Mouse (Mus musculus) forebrain, embryonic 14.5 days (tissue): ENCODE measurements around the gene Cdiptos. TPM values are rescaled to one million over a fixed set of nuclear protein-coding genes. Genes with fewer than 3 reads are reported as not detected.

Experiments
- ATAC-seq: fragments of 200-750 bp; cut with Nextera tagmentation; 2 replicates; pipeline ENCODE4 v1.8.0; 2017; ENCODE audit warnings: mild to moderate bottlenecking, moderate library complexity
- DNase-seq: peaks from one replicate; pipeline ENCODE4 v3.0.0-alpha.2; 2015; ENCODE audit warnings: low spot score
- H3K27ac ChIP-seq: fragments of 300-500 bp; sonication (generic); 2 replicates; pipeline ENCODE4 v1.5.1; 2014; ENCODE audit warnings: low read depth, mild to moderate bottlenecking, control low read depth, low read length, moderate library complexity
- H3K27me3 ChIP-seq: fragments of 300-500 bp; sonication (generic); replicated peaks from 2 replicates; pipeline ENCODE4 v1.6.1; 2014; ENCODE audit warnings: low read length, control low read depth, mixed read lengths; ENCODE audit not compliant: control insufficient read depth, insufficient read depth
- H3K36me3 ChIP-seq: fragments of 300-500 bp; sonication (generic); 2 replicates; pipeline ENCODE4 v1.6.1; 2014; ENCODE audit warnings: low read length, control low read depth; ENCODE audit not compliant: control insufficient read depth, insufficient read depth
- H3K4me1 ChIP-seq: fragments of 300-500 bp; sonication (generic); 2 replicates; pipeline ENCODE4 v1.6.1; 2014; ENCODE audit warnings: antibody characterized with exemption, low read length, control low read depth; ENCODE audit not compliant: control insufficient read depth, insufficient read depth
- H3K4me2 ChIP-seq: fragments of 300-500 bp; sonication (generic); 2 replicates; pipeline ENCODE4 v1.6.1; 2014; ENCODE audit warnings: mild to moderate bottlenecking, control low read depth, low read length
- H3K4me3 ChIP-seq: fragments of 300-500 bp; sonication (generic); 2 replicates; pipeline ENCODE4 v1.5.1; 2014; ENCODE audit warnings: low read depth, low read length, control low read depth
- H3K9ac ChIP-seq: fragments of 300-500 bp; sonication (generic); 2 replicates; pipeline ENCODE4 v1.6.1; 2014; ENCODE audit warnings: mild to moderate bottlenecking, low read length, control low read depth, moderate library complexity
- H3K9me3 ChIP-seq: fragments of 300-500 bp; sonication (generic); replicated peaks from 2 replicates; pipeline ENCODE4 v1.6.1; 2016; ENCODE audit warnings: low read length, control low read depth, mixed read lengths; ENCODE audit not compliant: control insufficient read depth
- WGBS: fragments of 180-500 bp; shearing (Covaris S2); extraction: QIAGEN DNeasy Blood & Tissue Kit; methylation state at CpG from one replicate; pipeline ENCODE4 v1.1.7; 2014; 5-methylcytosine and 5-hydroxymethylcytosine counted together
- polyA plus RNA-seq: library from polyadenylated mRNA; unstranded; fragments of >200 nt; fragmentation: Nextera tagmentation; extraction: Ambion mirVana; gene quantifications from 2 replicates; pipeline ENCODE4 v1.2.1, GENCODE M21; 2014

Cdiptos gene
- 0.51 and 1.0 TPM in 2 replicates for polyA plus RNA-seq

DNA sequence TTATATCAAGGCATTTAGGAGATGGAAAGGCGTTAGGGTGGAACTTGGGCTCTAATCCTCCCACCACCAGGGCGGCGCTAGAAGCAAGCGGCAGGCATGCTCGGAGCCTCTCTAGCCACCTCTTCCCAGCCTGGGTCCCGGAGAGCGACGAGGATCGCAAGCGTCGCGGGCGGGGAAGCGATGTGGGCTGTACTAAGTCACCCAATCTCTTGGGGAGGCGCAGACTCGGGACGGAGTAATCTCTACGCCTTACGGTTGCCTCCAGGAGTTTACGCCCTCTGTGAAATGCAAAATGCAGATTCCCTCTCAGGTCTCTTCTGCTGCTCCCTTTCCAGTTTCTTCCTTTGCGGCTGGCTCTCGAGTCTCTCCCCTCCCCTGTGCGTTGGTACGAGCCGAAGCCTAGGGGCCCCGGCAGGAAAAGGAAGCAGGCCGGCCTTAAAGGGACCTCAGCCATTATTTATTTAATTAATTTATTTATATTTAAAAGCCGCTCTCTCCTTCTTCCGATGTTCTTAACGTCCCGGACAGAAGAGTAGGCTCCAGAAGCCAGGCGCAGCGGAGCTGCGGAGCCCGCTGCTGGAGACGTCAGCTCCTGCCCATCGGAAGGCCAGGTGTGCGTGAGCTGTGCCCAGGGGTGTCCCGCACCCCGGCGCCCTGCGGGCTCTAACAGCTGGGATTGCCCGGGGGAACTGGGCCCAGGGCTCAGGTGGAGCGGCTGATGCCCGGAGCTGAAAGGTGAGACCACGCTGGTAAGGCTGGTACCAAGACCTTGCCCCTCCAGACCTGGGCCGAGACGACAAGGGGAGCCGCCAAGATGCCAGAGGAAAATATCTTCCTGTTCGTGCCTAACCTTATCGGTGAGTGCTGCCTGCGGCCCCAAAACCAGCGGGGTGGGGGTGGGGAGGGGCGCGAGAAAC, at the start of gene Cdiptos:
Gene Cdiptos (minus strand): TSS at position 149 of the 917 bp plus-strand sequence.
- H3K27ac ChIP-seq, result peak within 1 kb of the TSS; percentile 97
- H3K9ac ChIP-seq, result peak within 1 kb of the TSS; percentile 98
- peak; percentile 98 for DNase-seq
- peak; percentile 97 for ATAC-seq
- under 1% methylated on average over 55 of the region's 55 CpGs for WGBS
- peaks cover 7% of the 10 kb centered on the region for H3K4me1 ChIP-seq
- H3K27me3 ChIP-seq, result no peaks in the 10 kb centered on the region
- H3K4me3 ChIP-seq, result peak within 1 kb of the TSS; percentile 100
- peak within 1 kb of the TSS; percentile 57 for H3K4me2 ChIP-seq
- H3K9me3 ChIP-seq, result no peaks in the 10 kb centered on the region
- peaks cover 28% of the 10 kb centered on the region for H3K36me3 ChIP-seq

DNA sequence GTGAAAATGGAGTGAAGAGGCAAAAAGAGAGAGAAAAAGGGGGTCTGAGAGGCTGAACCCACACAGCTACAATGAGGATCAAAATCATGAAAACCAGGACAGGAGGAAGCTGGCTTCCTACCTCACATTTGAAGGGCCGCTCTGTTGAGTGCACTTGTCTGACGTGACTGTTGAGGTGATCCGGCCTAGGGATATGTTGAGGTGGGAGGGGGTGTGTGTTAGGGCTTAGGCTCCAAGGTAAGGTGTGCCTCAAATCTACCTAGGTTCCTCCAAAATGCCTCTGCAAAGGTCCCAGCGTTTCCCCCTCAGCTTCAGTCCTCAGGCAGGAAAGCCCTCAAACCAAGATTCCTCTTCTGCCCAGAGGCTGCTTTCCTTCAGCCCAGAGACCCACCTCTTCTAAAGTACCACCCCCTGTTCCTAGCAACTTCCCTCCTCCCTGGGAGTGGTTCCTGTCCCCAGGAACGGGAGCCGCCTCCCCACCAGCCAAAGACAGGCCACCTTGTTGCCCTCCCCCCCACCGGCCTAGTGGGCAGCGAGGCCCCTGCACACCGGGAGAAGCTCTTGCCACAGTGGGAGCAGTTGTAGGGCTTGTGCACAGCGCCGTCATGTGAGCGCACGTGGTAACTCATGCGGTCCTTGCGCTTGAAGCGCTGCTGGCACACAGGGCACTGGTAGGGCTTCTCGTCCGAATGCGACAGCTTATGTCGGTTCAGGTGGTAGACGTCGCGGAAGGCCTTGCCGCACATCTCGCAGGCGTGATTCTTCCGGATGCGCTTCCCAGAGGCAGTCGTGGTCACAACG, 49.1 kb upstream of the Cdiptos start:
- H3K9ac ChIP-seq, result peak overlapping the region; percentile 99
- peak overlapping the region; percentile 97 for H3K4me3 ChIP-seq
- no peaks in the 10 kb centered on the region for H3K27me3 ChIP-seq
- peak overlapping the region; percentile 99 for H3K27ac ChIP-seq
- under 1% methylated on average over 30 of the region's 30 CpGs for WGBS
- no peaks in the 10 kb centered on the region for H3K9me3 ChIP-seq
- H3K4me2 ChIP-seq, result peak overlapping the region; percentile 98
- DNase-seq (peak; percentile 91), ATAC-seq (peak; percentile 43)
- H3K4me1 ChIP-seq, result peaks cover 38% of the 10 kb centered on the region
- H3K36me3 ChIP-seq, result peaks cover 43% of the 10 kb centered on the region

DNA sequence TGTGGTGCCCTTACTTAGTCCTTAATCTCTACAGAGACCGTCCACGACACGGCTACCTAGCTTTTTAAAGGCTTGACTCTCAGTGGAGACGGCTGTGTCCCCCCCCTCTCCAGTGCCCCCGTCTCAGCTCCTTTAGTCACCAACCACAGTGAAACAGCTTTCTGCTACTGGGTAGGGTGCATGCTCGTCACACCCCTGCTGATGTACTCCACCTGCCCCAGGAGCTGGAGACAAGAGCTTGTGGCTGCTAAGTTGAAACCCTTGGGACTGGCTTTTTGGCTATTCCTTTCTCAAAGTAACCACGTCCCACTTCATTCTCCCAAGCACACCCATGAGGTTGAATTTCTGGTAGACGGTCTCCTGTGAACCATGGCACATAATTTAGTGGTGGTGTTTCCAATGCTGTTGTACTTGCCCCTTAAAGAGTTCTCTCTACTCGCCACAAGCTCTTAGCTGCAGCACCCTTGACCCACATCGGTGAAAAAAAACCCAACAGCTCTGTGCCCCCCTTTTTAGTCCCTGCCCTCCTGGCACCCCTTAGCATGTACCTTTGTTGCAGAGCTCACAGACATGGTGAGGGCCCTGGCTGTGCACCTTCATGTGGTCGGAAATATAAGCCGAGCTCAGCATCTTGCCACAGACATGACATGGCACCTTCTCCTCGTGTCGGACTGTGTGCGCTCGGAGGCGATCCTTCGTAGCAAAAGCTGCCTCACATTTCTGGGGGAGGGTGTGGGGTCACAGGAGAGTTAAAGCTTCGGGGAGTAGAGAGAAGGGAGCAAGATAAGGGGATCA, 48.2 kb upstream of the Cdiptos start:
- Histone ChIP-seq H3K4me1 (peaks cover 39% of the 10 kb centered on the region), H3K4me2 (peak overlapping the region; percentile 98), H3K27ac (peak overlapping the region; percentile 99), H3K9ac (peak overlapping the region; percentile 99), H3K36me3 (peaks cover 39% of the 10 kb centered on the region), H3K27me3 (no peaks in the 10 kb centered on the region), H3K9me3 (no peaks in the 10 kb centered on the region), H3K4me3 (peak overlapping the region; percentile 97)
- 17% methylated on average over 19 of the region's 19 CpGs for WGBS
- ATAC-seq (no peak), DNase-seq (no peak)

DNA sequence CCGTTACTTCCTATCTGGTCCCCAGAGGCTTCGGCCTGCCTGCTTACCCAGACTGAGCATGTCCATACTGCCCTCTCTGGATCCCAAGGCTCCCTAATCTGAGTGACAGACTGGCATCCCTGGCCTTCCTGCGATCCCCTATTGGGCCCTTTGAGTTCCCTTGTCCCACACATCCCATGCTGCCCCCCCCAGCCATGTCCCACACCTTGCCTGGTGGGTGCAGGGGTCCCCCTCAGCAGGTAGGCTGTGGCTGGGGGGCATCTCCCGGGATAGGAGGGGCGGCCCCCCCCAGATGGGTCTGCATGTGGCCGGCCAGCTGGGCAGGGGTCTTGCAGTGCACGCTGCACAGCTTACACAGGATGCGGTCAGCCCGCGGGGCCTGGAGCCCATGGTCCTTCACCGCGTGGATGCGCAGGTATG, 47.4 kb upstream of the Cdiptos start:
- H3K4me1 ChIP-seq, result peaks cover 41% of the 10 kb centered on the region
- no peaks in the 10 kb centered on the region for H3K9me3 ChIP-seq
- peak overlapping the region; percentile 97 for H3K4me3 ChIP-seq
- H3K36me3 ChIP-seq, result peaks cover 36% of the 10 kb centered on the region
- no peaks in the 10 kb centered on the region for H3K27me3 ChIP-seq
- DNase-seq, result no peak
- H3K27ac ChIP-seq, result peak overlapping the region; percentile 46; the same call in 1 of the 2 replicates
- WGBS, result 69% methylated on average over 13 of the region's 13 CpGs
- peak overlapping the region; percentile 99 for H3K9ac ChIP-seq
- peak overlapping the region; percentile 98 for H3K4me2 ChIP-seq
- no peak for ATAC-seq

DNA sequence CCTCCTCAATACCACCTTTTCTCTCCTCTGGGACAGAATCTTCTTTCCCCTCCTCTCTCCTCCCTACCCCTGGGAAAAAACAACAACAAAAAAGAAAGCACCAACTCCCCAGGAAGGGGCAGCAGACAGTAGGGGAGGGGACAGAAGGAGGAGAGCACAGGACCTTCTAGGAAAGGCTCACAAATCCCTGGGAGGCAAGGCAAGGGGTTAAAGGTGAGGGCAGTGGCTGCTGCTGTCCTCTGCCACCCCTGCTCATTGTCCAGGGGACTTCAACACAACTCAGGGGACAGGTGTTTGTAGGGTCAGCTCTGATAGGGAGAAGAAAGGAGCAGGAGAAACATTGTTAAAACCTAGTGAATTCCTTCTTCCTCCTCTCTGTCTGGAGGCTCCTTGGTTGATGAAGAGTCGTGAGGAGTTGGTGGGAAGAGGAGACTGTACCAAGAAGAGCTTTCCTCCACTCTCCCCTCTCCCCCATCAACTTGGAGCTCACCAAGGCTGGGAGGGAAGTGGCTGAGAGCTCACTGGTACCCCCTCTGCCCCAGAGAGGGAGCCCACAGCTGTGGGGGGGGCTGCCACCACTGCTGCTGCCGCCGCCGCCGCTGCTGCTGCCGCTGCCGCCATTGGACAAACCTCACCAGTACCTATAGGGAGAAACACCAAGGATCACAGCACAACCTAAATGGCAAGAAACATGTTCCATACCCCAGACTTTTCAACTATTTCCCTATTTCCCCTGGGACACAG, 46.8 kb upstream of the Cdiptos start:
- no peak for DNase-seq
- H3K9ac ChIP-seq, result peak overlapping the region; percentile 99
- peaks cover 35% of the 10 kb centered on the region for H3K36me3 ChIP-seq
- H3K27me3 ChIP-seq, result no peaks in the 10 kb centered on the region
- H3K4me2 ChIP-seq, result peak overlapping the region; percentile 98
- no peaks in the 10 kb centered on the region for H3K9me3 ChIP-seq
- WGBS, result 72% methylated on average over 7 of the region's 7 CpGs
- peaks cover 39% of the 10 kb centered on the region for H3K4me1 ChIP-seq
- no peak for ATAC-seq
- peak overlapping the region; percentile 97 for H3K4me3 ChIP-seq
- H3K27ac ChIP-seq, result peak overlapping the region; percentile 85; the same call in 1 of the 2 replicates

DNA sequence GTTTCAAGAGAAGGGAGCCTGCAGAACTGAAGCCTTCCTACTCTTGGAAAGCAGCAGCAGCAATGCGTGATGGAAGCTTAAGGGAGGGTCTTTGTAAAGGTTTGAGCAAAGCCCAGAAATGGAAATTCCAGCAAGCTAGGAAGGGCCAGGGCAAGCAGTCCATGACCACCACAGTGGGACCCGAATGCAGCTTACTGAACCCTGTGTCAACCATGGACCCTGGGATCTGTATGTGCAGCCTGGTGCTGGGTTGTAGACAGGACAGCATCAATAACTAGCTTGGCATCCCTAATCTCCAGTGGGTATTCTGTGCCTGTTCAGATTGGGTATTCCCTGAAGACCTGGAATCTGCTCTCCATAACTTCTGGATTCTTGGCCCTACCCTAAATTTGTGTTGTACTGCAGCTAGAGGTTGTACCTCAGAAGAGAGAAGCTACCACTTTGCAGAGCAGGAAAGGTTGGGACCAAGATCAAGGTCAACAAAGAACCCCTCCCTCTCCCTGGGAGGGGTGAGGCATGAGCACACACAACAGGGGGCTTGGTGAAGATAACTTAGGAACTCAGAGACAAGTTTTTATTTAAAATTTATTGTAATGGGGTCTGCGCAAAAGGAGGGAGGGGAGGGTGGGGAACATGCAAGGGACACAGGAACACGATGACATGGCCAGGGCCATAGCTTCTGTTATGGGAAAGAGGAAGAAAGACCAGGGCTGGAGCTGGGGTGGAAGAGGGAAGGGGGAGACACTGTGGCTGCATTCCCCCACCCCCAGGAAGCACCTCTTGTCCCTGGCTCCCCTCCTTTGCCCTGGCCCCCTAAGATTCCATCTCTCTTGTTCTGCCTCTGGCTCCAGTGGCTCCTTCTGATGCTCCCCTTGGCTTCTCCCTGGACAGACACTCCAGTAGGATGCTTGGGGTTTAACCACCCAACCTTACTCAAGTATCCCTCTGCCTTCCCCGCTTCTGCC, 45.9 kb upstream of the Cdiptos start:
- no peak for ATAC-seq
- DNase-seq, result no peak
- peaks cover 40% of the 10 kb centered on the region for H3K4me1 ChIP-seq
- H3K4me2 ChIP-seq, result peak overlapping the region; percentile 64
- 45% methylated on average over 5 of the region's 5 CpGs for WGBS
- peak overlapping the region; percentile 50 for H3K4me3 ChIP-seq
- H3K27ac ChIP-seq, result peak overlapping the region; percentile 85
- no peaks in the 10 kb centered on the region for H3K9me3 ChIP-seq
- H3K36me3 ChIP-seq, result peaks cover 35% of the 10 kb centered on the region
- no peaks in the 10 kb centered on the region for H3K27me3 ChIP-seq
- peak overlapping the region; percentile 85 for H3K9ac ChIP-seq

DNA sequence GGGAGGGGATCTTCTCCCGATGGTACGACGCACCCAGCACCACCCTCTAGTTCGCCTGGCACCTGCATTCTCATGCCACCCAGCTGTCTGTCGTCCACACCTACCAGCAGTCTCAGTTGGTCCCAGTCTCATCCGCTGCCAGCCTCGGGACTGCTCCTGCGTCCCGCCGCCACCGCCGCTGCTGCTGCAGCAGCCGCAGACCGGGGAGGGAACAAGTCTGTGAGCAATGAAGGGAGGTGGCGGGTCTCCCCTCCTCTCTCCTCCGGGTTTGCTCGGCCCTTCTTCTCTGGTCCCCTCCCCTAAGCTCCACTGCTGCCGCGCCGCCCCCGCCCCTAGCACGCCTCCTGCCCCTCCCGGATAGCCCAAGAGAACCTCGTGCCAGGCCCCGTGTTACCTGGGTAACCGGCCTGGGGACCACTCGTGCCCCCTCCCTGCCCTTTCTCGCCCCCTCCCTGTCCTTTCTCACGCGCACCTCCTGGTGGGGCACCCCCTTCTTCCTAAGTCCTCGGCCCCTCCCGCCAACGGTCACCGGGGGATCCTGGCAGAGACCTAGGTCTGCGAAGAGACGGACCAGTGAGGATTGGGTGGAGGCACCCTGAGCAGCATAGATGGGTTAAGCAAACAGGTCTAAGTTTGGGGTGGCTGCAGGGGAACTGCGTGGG, 45.1 kb upstream of the Cdiptos start, which contains the start of the genes Gm42742 and Prrt2:
Gene Gm42742 (minus strand): TSS at position 197 of the 662 bp plus-strand sequence.
Gene Prrt2 (minus strand): TSS at position 311 of the 662 bp plus-strand sequence.
- H3K9me3 ChIP-seq, result no peaks in the 10 kb centered on the region
- under 1% methylated on average over 37 of the region's 37 CpGs for WGBS
- DNase-seq (peak; percentile 74), ATAC-seq (peak; percentile 27)
- H3K36me3 ChIP-seq, result peaks cover 35% of the 10 kb centered on the region
- H3K9ac ChIP-seq, result peak within 1 kb of the TSS; percentile 85
- peak within 1 kb of the TSS; percentile 85 for H3K27ac ChIP-seq
- H3K4me3 ChIP-seq, result peak within 1 kb of the TSS; percentile 50
- peaks cover 41% of the 10 kb centered on the region for H3K4me1 ChIP-seq
- no peaks in the 10 kb centered on the region for H3K27me3 ChIP-seq
- H3K4me2 ChIP-seq, result peak within 1 kb of the TSS; percentile 64
